In the genomic region with DNA sequence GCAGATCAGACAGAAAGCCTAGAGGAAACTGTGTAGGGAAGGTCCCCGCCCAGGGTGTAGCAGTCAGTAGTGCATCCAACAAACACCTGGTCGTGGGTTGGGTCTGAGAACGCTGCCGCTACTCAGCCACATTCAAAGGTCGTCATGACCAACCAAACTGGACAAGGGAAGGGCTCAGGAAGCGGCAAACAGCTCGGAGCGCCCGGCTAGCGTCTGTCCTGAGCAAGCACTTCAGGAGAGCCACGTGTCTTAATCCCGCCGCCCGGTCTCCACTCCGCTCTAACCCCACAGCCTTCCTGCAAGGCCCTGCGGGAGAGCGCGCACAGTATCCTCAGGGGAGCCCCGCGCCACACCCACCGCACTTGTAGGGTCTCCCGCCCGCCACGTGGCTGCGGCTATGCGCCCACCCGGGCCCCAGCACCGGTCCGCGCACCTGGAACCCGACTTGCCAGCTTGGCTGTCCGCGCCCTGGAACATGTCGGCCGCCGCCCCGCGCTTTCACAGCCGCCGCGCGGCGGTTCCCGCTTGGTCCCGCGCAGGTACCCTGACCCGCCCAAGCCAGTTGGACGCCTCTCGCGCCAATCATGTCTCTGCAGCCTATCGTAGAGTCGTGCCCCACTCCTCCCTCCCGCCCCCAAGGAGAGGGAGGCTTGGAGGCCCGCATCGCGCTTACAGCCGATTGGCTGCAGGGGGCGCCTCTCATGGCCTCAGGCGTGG, we compare ENCODE assay signal across 8 mouse cellular contexts. TPM values are rescaled to one million over a fixed set of nuclear protein-coding genes. Genes with fewer than 3 reads are reported as not detected.
A peak's percentile ranks its signal among the peaks of the same experiment; 100 is the strongest.
DNase-seq lines count a peak whose midpoint lies in the region; ATAC-seq lines count a peak whose summit lies in the region.

A gene (minus strand): TSS at position 555 of the 717 bp plus-strand sequence.

- DNase-seq in WW6 (ENCODE audit: low read depth, low spot score): peak; percentile 96
- peak; percentile 98 to 99 for DNase-seq in cerebellum, postnatal 25 days
- DNase-seq in frontal cortex, postnatal 25 days (ENCODE audit: low spot score in 2 of 2): peak; percentile 92 to 94
- peak; percentile 96 to 98 for DNase-seq in left cerebral cortex, adult 18-20 months (ENCODE audit: low spot score in 2 of 2)
- peak; percentile 98 to 99 for DNase-seq in lung, postnatal 4 days
- DNase-seq in retina, postnatal 1 day: peak; percentile 99
- DNase-seq in thymus, postnatal 4 days: peak; percentile 97

- peaks cover 10% of the 10 kb centered on the region for H3K4me1 ChIP-seq in hindbrain, embryonic 16.5 days (ENCODE audit: control insufficient read depth, insufficient read depth, low read depth, low read length)

- no peaks in the 10 kb centered on the region for H3K9me3 ChIP-seq in hindbrain, embryonic 16.5 days (ENCODE audit: control insufficient read depth, low read length)

- peak within 1 kb of the TSS; percentile 86 for H3K27ac ChIP-seq in hindbrain, embryonic 16.5 days (ENCODE audit: low read depth, low read length)

- peaks cover 24% of the 10 kb centered on the region for H3K36me3 ChIP-seq in hindbrain, embryonic 16.5 days (ENCODE audit: control insufficient read depth, insufficient read depth, low read length)

- peak; percentile 100 for ATAC-seq in hindbrain, embryonic 16.5 days

- H3K27me3 ChIP-seq in hindbrain, embryonic 16.5 days (replicated peaks; ENCODE audit: control insufficient read depth, insufficient read depth, low read length): no peaks in the 10 kb centered on the region

- WGBS in hindbrain, embryonic 16.5 days: 0% methylated on average over 57 of the region's 59 CpGs

- H3K9ac ChIP-seq in hindbrain, embryonic 16.5 days (ENCODE audit: low read depth, low read length): peak within 1 kb of the TSS; percentile 88

- peak within 1 kb of the TSS; percentile 54 for H3K4me2 ChIP-seq in hindbrain, embryonic 16.5 days (ENCODE audit: low read length)

- H3K4me3 ChIP-seq in hindbrain, embryonic 16.5 days (ENCODE audit: low read length): peak within 1 kb of the TSS; percentile 89

RNA-seq across cellular contexts. Expression of the gene that starts here (rescaled TPM):
- polyA plus RNA-seq in hindbrain, embryonic 16.5 days (2015; fragmentation: Nextera tagmentation; extraction: Ambion mirVana): 82.9 and 97.9 TPM in 2 replicates
- 1 to 10 TPM; 4.9 to 5.2 TPM for total RNA-seq in left cerebral cortex, adult 18-20 months (2021)

Comparison
In these comparisons a context has a peak if more than half of its experiments do, and no peak if none do; other contexts are left out.
1. Peak in every context shown above with its lines: DNase-seq, ATAC-seq, H3K4me3 ChIP-seq and H3K27ac ChIP-seq.